Mouse (Mus musculus) layer of hippocampus, postnatal 25 days (tissue): ENCODE results near the gene Rhot1. TPM values are rescaled to one million over a fixed set of nuclear protein-coding genes. Genes with fewer than 3 reads are reported as not detected.
"Not testable (repeated sequence)": the region's sequence is repeated elsewhere in the genome, so short reads cannot be mapped to it uniquely, and the experiment has no call there.

Source experiments
- DNase-seq, 2 experiments: peaks; one replicate each; pipeline ENCODE4 v3.0.0; 2022; ENCODE audit warnings: mixed read lengths in 2 of 2, low spot score in 1 of 2; ENCODE audit errors: extremely low spot score in 1 of 2
- total RNA-seq, 2 experiments: library from RNA; stranded (reverse); gene quantifications; 2 replicates each; pipeline ENCODE4 v1.2.3; 2021

Gene Rhot1
- 10 to 100 TPM; 68.2 to 71.2 TPM for total RNA-seq

GRCm38 (mm10) chr11:80208860-80209800 lies at the start of gene Rhot1:
Gene Rhot1, plus strand, starts transcription at chr11:80209019.
- peak; percentile 97 to 98 for DNase-seq

DNA sequence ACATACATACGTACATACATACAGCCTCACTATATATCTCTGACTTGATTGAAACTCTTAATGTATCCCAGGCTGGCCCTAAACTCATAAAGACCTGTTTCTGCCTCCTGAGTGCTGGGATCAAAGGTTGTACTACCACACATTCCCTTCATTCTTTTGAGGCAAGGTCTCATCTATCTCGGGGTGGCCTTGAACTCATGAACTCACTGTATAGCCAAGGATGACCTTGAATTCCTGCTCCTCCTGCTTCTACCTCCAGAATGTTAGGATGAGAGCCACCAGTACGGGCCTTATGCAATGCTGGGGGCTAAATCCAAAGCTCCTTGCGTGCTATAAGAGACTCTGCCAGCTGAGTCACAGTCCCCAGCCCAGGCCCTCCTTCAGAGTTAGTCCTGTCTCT lies 47.8 kb upstream of the Rhot1 start:
- no peak for DNase-seq

DNA sequence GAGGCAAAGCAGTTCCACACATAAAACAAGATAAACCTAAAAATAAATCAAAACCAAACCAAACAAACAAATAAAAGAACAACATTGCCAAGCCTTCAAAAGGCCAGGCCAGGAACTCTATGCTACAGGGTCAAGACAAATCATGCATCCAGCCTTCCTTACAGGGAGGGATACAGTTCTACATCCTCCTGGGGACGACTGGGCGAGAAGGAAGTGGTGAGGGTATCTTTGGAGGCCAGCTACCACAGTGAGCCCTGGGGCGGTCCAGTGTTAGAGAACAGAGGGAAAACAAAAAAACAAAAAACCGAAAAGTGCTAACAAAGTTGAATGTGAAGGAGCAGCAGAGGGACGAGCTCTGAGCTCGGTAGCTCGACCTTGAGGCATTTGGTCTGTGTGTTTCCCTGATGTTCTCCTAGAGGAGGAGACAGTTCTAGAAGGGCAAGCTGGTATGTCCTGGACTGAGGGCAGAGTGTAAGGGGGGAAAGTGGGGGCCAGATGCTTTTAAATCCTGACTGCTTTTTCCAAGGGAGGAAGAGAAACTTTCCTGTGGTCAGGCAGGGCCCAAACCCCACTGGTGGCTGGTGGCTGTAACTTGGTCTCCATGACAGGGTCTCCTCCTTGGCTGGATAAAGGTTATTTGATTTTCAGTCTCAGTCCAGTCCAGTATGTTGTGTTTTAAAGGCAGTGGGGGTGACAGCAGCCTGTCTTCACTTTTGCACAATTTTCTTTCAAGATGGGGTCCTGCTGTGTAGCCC lies 45.3 kb upstream of the Rhot1 start:
- no peak for DNase-seq

- no peak for DNase-seq
Measured at GRCm38 (mm10) chr11:80164224-80164623, 44.6 kb upstream of the Rhot1 start.

GRCm38 (mm10) chr11:80168121-80168520 lies 40.7 kb upstream of the Rhot1 start:
- DNase-seq, result no peak

DNA sequence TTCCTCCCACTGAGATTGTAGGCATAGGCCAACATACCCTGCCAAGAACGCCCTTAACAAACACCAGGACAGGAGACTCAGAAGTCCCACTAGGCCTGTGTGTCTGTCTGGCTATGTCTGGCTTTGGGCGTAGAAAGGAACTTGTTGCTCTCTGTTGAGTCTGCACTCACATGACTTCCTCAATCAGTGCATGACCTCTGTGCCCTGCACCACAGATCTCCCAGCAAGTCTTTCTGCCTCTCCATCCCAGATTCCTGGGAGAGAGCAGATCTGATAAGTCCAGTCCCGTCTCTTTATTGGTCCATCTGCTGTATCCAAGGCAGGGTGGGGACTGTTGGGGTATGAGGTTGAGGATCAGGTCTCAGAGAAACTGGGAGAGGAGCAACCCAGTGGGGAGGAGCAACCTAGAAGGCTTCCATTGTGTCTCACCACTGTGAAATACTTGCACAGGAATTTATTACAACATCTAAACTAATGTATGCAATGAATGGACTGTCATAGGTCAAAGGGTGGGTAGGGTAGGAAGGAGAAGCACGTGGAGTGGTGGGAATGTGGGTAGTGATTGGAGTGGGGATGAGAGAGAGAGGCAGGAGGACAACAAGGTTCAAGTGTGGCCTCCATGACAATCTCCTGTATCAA lies 40.1 kb upstream of the Rhot1 start:
- no peak for DNase-seq

DNA sequence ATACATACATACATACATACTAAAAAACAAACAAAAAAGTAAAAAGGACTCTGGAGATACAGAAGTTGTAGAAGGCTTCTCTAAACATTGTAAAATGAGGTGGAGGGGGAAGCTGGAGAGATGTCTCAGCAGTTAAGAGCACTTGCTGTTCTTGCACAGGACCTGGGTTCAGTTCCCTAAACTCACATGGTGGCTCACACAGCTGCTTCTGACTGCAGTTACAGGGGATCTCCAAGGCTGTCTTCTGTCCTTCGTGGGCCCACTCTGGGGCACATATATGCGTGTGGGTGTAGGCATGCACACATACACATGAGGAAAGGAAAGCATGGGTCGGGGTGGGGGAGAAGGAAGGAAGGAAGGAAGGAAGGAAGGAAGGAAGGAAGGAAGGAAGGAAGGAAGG lies 39.2 kb upstream of the Rhot1 start:
- DNase-seq, result no peak

DNA sequence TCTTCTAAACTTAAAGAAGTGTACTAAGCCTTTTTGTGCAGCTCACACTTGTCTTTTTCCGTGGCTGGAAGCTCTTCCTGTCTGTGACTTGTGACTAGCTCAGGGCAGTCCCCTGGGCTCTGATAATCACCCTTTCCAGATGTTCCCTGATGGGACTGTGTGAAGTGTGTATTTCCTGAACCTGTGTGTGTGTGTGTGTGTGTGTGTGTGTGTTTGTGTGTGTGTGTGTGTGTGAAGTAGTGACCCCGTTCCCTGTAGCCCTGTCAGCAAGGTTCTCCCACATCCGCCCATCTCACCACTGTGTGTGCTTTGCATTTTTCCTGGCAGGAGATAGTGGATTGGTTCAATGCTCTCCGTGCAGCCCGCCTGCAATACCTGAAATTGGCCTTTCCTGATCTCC lies 38.5 kb upstream of the Rhot1 start:
- DNase-seq, result no peak

DNA sequence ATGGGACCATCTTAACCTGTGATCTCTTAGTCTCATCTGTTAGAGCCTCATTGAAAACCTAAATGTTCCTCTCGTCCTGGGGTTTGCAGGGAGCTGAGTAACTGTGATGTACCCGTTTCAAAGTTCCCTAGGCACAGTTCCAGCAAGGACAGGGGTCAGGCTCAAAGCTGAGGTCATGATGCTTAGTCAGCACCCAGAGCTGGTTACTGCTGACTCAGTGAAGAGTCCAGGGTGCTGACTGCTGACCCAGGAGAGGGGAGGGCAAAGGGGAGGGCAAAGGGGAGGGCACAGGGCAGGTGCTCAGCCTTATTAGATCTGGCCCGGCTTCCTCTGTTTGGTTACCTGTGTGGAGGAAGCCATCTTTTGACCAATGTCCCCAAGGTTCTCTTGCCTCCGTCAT lies 36.9 kb upstream of the Rhot1 start:
- DNase-seq, result no peak

DNA sequence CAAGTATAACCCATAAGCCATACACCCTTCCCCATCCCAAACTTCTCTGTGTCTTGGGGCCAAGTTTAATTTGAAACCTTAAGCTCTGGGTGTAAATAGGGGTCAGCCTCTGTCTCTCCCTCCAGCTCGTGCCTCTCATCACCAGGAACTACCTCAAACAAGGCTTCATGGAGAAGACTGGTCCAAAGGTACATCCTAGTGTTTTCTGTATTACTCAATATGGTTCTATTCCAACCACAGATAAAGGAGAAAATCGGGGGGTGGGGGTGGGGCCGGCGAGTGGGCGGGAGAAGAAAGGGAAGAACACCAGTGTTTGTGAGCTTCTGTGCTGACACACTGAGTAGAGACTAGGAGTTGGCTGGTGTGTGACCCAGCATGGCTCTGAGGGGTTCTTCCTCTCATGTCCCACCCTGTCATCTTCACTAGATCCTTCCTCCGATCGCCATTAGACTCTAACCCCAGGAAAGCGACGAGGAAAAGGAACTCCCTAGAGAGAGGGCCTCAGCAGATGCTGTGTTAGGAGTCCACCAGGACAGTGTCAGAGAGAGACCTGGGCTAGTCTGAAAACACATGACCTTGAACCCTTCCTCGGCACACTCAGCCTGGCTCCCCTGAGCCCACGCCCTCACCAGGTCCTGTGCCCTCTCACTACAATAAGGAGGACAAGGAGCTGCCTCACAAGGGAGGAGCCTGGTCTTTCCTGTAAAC lies 34.7 kb upstream of the Rhot1 start:
- no peak for DNase-seq

DNA sequence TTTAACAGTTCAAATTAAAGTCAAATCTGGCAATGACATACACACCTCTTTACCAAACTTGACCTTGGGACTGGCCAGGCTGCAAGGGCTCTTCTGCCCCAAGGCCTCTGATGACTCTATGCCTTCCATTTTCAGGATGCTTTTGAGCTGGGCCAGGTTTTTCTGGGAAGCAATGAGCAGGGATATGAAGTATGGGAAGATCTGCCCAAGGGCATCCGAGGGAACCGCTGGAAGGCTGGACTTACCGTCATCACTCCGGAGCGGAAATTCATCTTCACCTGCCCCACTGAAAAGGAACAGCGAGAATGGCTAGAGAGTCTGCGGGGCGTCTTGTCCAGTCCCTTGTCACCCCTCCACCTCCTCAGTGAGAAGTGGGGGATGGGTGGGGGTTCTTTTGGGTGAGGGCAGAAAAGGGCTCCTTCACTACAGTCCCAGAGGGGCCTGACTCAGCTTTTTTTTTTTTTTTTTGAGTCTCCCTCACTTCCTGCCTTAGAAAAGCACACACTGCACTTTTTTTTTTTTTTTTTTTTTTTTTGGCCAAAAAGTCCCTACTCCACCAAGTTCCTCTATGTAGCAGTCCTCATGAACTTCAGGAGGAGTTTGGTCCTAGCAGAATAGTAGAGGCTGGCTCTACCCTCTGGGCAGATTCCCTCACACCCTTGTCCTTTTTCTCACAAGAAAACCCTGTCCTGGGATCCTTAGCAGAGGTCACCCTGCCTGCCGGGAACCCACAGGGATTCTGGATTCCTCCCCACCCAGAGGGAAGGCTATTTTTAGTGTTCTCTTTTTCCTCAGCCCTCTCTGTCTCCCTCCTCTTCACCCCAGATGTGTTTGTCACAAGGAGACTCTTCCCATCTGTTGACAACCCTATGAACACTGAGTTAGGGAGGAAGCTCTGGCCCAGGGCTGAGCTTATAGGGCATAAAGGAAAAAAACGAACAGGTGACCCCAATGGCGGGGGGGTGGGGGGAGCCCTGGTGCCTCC lies 31.6 kb upstream of the Rhot1 start:
- DNase-seq, result no peak

- DNase-seq, result no peak
Measured at GRCm38 (mm10) chr11:80178316-80178715, 30.5 kb upstream of the Rhot1 start.

- DNase-seq, result no peak
Measured at GRCm38 (mm10) chr11:80181021-80181749, 27.6 kb upstream of the Rhot1 start.

DNA sequence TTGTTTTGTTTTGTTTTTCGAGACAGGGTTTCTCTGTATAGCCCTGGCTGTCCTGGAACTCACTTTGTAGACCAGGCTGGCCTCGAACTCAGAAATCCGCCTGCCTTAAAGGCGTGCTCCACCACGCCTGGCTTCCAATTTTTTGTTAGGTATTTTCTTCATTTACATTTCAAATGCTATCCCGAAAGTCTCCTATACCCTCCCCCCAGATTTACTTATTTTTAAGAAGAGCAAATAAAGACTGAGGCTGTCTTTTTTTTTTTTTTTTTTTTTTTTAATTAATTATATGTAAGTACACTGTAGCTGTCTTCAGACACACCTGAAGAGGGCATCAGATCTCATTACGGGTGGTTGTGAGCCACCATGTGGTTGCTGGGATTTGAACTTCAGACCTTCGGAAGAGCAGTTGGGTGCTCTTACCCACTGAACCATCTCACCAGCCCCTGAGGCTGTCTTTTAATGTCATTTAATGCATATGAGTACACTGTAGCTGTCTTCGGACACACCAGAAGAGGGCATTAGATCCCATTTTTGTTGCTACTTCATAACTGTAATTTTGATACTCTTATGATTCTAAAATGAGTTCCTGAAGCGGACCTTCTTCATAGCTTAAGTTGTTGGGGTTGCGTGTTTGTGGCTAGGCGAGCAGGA lies 25.6 kb upstream of the Rhot1 start:
- not testable (repeated sequence) for DNase-seq

GRCm38 (mm10) chr11:80183705-80184255 lies 25.0 kb upstream of the Rhot1 start, which contains the start of gene Rnf135:
Gene Rnf135, plus strand, starts transcription at chr11:80183851.
- DNase-seq, result peak; percentile 49 to 69

DNA sequence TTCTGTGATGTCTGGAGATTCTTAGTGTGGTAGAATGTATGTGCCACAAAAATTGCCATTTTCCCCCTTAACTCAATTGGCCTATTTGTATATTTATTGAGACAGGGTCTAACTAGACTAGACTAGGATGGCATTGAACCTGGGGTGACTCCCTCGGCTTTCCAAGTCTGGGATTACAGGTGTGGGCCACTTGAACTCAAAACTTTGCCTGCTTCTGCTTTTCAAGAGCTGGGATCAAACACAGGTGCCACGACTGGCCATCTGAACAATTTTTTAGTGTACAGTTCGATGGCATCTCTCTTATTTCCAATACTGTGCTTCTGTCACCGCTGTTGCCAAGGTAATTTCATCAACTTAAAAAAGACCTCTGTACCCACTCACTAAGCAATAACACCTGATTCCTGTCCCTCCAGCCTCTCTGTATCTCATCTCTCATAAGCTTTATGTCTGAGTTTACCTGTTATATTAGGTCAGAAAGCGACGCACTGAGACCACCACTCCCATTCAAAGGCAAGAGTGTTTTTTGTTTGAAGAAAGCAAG lies 24.2 kb upstream of the Rhot1 start:
- no peak for DNase-seq

GRCm38 (mm10) chr11:80185441-80185976 lies 23.3 kb upstream of the Rhot1 start:
- DNase-seq, result not testable (repeated sequence)
